Mouse (Mus musculus): ENCODE data around the gene Ank3. TPM values are rescaled to one million over a fixed set of nuclear protein-coding genes. Genes with fewer than 3 reads are reported as not detected.

Ank3 gene
- polyA plus RNA-seq, 1 experiment: 23.3 TPM

DNA sequence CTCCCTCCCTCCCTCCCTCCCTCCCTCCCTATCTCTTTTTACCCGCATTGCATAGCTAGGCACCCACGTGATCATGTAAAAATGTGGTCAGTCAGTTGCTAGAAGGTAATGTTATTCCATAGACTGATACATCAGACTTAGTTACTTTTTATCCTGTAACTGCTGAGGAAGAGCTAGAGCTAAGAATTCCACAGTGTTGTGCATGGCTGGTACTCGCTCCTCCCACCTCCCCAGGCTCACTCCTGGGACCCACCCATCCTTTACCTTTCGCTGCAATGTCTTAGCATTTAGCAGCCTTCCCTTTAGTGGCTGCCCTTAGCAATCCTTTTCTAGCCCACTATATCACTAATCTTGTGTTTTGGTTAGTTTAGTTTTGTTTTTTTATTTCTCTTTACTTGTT lies 569.4 kb downstream of the Ank3 start:
- TF ChIP-seq CTCF (IDR thresholded peaks at IDR 0.05; ENCODE audit: insufficient read depth, low read length) (no peak), POLR2A (IDR thresholded peaks at IDR 0.05; ENCODE audit: borderline replicate concordance, extremely low read depth, low read depth, low read length) (no peak)
- Histone ChIP-seq H3K4me3 (replicated peaks; ENCODE audit: extremely low read depth, low read depth, low read length) (no peak overlapping the region), H3K4me1 (ENCODE audit: control insufficient read depth, insufficient read depth, low read length) (no peaks in the 10 kb centered on the region)
- no peak for DNase-seq
- 79% methylated on average over 4 of the region's 4 CpGs for WGBS

GRCm38 (mm10) chr10:69979636-69980035 lies 581.1 kb downstream of the Ank3 start:
- Histone ChIP-seq H3K4me3 (replicated peaks; ENCODE audit: extremely low read depth, low read depth, low read length) (no peak overlapping the region), H3K4me1 (ENCODE audit: control insufficient read depth, insufficient read depth, low read length) (no peaks in the 10 kb centered on the region)
- 87% methylated on average over 2 of the region's 2 CpGs for WGBS
- TF ChIP-seq CTCF (IDR thresholded peaks at IDR 0.05; ENCODE audit: insufficient read depth, low read length): no peak
- TF ChIP-seq POLR2A (IDR thresholded peaks at IDR 0.05; ENCODE audit: borderline replicate concordance, extremely low read depth, low read depth, low read length): no peak
- DNase-seq: no peak

GRCm38 (mm10) chr10:69981386-69982097 lies 583.0 kb downstream of the Ank3 start:
- no peak for TF ChIP-seq POLR2A (IDR thresholded peaks at IDR 0.05; ENCODE audit: borderline replicate concordance, extremely low read depth, low read depth, low read length)
- no peak for TF ChIP-seq CTCF (IDR thresholded peaks at IDR 0.05; ENCODE audit: insufficient read depth, low read length)
- no peak for DNase-seq
- Histone ChIP-seq H3K4me1 (ENCODE audit: control insufficient read depth, insufficient read depth, low read length) (no peaks in the 10 kb centered on the region), H3K4me3 (replicated peaks; ENCODE audit: extremely low read depth, low read depth, low read length) (no peak overlapping the region)
- 77% methylated on average over 21 of the region's 21 CpGs for WGBS

DNA sequence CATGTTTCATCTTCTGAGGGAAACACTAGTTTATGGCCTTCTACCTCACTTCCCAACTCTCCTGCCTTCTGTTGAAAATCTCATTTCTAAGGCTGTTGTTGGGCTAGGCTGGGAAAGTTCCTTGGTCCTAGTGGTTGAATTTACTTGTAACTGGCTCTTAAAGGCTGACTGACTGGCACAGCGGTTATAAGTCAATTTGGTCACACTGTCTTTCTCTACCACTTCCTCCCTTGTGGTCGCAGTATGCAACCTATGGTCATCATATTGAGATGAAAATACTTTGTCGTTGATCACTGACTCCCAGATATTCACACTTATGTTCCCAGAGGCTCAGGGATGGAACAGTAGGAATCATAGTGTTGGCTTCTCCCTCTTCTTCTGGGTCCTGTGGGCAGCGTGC lies 584.1 kb downstream of the Ank3 start:
- DNase-seq: no peak
- Histone ChIP-seq H3K4me1 (ENCODE audit: control insufficient read depth, insufficient read depth, low read length) (no peaks in the 10 kb centered on the region), H3K4me3 (replicated peaks; ENCODE audit: extremely low read depth, low read depth, low read length) (no peak overlapping the region)
- 81% methylated on average over 4 of the region's 4 CpGs for WGBS
- TF ChIP-seq CTCF (IDR thresholded peaks at IDR 0.05; ENCODE audit: insufficient read depth, low read length): no peak

DNA sequence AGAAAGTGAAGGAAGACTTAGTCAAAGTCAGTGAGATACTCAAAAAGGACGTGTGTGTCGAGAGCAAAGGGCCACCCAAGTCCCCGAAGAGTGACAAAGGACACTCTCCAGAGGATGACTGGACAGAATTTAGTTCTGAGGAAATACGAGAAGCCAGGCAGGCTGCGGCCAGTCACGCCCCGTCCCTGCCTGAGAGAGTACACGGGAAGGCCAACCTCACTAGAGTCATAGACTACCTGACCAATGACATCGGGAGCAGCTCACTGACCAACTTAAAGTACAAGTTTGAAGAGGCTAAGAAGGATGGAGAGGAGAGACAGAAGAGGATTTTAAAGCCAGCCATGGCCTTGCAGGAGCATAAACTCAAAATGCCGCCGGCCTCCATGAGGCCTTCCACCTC lies 588.9 kb downstream of the Ank3 start:
- H3K4me1 ChIP-seq (ENCODE audit: control insufficient read depth, insufficient read depth, low read length): no peaks in the 10 kb centered on the region
- TF ChIP-seq POLR2A (IDR thresholded peaks at IDR 0.05; ENCODE audit: borderline replicate concordance, extremely low read depth, low read depth, low read length): no peak
- TF ChIP-seq CTCF (IDR thresholded peaks at IDR 0.05; ENCODE audit: insufficient read depth, low read length): no peak
- H3K4me3 ChIP-seq (replicated peaks; ENCODE audit: extremely low read depth, low read depth, low read length): no peak overlapping the region
- WGBS: 93% methylated on average over 11 of the region's 11 CpGs
- DNase-seq: no peak

- 55% methylated on average over 8 of the region's 8 CpGs for WGBS
These were observed 598.5 kb downstream of the Ank3 start for GRCm38 (mm10) chr10:69997082-69997481.

GRCm38 (mm10) chr10:70004058-70004457 lies 605.5 kb downstream of the Ank3 start:
- Histone ChIP-seq H3K4me3 (replicated peaks; ENCODE audit: extremely low read depth, low read depth, low read length) (no peak overlapping the region), H3K4me1 (ENCODE audit: control insufficient read depth, insufficient read depth, low read length) (no peaks in the 10 kb centered on the region)
- 84% methylated on average over 5 of the region's 5 CpGs for WGBS
- no peak for DNase-seq
- TF ChIP-seq CTCF (IDR thresholded peaks at IDR 0.05; ENCODE audit: insufficient read depth, low read length): no peak
- no peak for TF ChIP-seq POLR2A (IDR thresholded peaks at IDR 0.05; ENCODE audit: borderline replicate concordance, extremely low read depth, low read depth, low read length)

More at GRCm38 (mm10) chr10:69997082-69997481, 598.5 kb downstream of the Ank3 start:
- TF ChIP-seq CTCF (IDR thresholded peaks at IDR 0.05; ENCODE audit: insufficient read depth, low read length) (no peak), POLR2A (IDR thresholded peaks at IDR 0.05; ENCODE audit: borderline replicate concordance, extremely low read depth, low read depth, low read length) (no peak)
- Histone ChIP-seq H3K4me3 (replicated peaks; ENCODE audit: extremely low read depth, low read depth, low read length) (no peak overlapping the region), H3K4me1 (ENCODE audit: control insufficient read depth, insufficient read depth, low read length) (no peaks in the 10 kb centered on the region)
- no peak for DNase-seq

DNA sequence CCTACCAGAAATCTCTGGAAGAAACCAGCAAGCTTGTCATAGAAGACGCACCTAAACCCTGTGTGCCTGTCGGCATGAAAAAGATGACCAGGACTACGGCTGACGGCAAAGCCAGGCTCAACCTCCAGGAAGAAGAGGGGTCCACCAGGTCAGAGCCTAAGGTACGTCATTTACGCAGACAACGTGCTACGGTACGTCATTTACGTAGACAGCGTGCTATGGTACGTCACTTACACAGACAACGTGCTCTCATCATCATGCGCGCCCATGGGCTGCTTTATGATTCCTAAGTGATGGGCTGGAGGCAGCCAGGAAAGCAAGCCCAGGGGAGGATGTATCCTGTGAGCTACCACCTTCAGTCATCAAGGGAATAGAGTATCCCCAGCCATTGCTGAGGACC lies 606.3 kb downstream of the Ank3 start:
- no peak for DNase-seq
- WGBS: 97% methylated on average over 15 of the region's 15 CpGs
- TF ChIP-seq CTCF (IDR thresholded peaks at IDR 0.05; ENCODE audit: insufficient read depth, low read length): no peak
- no peak overlapping the region for H3K4me3 ChIP-seq (replicated peaks; ENCODE audit: extremely low read depth, low read depth, low read length)
- H3K4me1 ChIP-seq (ENCODE audit: control insufficient read depth, insufficient read depth, low read length): no peaks in the 10 kb centered on the region

- DNase-seq: no peak
- no peaks in the 10 kb centered on the region for H3K4me1 ChIP-seq (ENCODE audit: control insufficient read depth, insufficient read depth, low read length)
- H3K4me3 ChIP-seq (replicated peaks; ENCODE audit: extremely low read depth, low read depth, low read length): no peak overlapping the region
- WGBS: 74% methylated on average over 9 of the region's 9 CpGs
- TF ChIP-seq POLR2A (IDR thresholded peaks at IDR 0.05; ENCODE audit: borderline replicate concordance, extremely low read depth, low read depth, low read length) (no peak), CTCF (IDR thresholded peaks at IDR 0.05; ENCODE audit: insufficient read depth, low read length) (no peak)
These were observed 607.8 kb downstream of the Ank3 start for GRCm38 (mm10) chr10:70006380-70006779.

DNA sequence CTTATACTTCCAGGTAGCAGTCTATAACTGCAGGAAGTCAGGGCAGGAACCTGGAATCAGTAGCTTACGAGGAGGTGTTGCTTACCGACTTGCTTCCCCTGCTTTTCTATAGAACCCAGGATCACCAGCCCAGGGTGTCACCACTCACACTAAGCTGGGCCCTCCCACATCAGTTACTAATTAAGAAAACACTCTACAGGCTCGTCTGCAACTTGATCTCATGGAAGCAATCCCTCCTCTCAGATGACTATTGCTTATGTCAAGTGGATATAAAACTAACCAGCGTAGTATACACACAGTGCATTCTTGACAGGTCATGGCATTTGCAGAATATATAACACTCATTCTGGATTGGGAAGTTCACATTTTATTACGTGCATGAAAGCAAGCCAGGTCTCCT lies 613.2 kb downstream of the Ank3 start:
- WGBS: 64% methylated on average over 5 of the region's 5 CpGs
- H3K4me3 ChIP-seq (replicated peaks; ENCODE audit: extremely low read depth, low read depth, low read length): no peak overlapping the region
- H3K4me1 ChIP-seq (ENCODE audit: control insufficient read depth, insufficient read depth, low read length): no peaks in the 10 kb centered on the region
- DNase-seq: no peak
- TF ChIP-seq CTCF (IDR thresholded peaks at IDR 0.05; ENCODE audit: insufficient read depth, low read length): no peak
- no peak for TF ChIP-seq POLR2A (IDR thresholded peaks at IDR 0.05; ENCODE audit: borderline replicate concordance, extremely low read depth, low read depth, low read length)

Measured in lung, adult 2 months (tissue).